Mouse (Mus musculus) MEL (cell line): ENCODE data around the gene Creb3. TPM values are rescaled to one million over a fixed set of nuclear protein-coding genes. Genes with fewer than 3 reads are reported as not detected.

Source experiments
- DNase-seq: peaks from one replicate; pipeline ENCODE4 v3.0.0; 2011; ENCODE audit warnings: low read depth, low spot score
- H3K27ac ChIP-seq: 2 replicates; pipeline ENCODE4 v1.5.1; 2012; ENCODE audit warnings: low read depth, mild to moderate bottlenecking, control low read depth, low read length, moderate library complexity; ENCODE audit not compliant: control insufficient read depth
- H3K27me3 ChIP-seq, 2 experiments: fragments of 150-350 bp in 1 of 2; sonication (generic) in 1 of 2; 2 replicates each; pipeline ENCODE4 v1.6.1; 2012; ENCODE audit warnings: low read length in 2 of 2, mild to moderate bottlenecking in 2 of 2, improper control_type of control experiment in 1 of 2, moderate library complexity in 1 of 2; ENCODE audit not compliant: insufficient read depth in 2 of 2, control insufficient read depth in 1 of 2
- H3K36me3 ChIP-seq, 2 experiments: 2 replicates each; pipeline ENCODE4 v1.6.1; 2012 to 2014; ENCODE audit warnings: low read length in 2 of 2, improper control_type of control experiment in 1 of 2, inconsistent platforms in 1 of 2, mild to moderate bottlenecking in 1 of 2; ENCODE audit not compliant: insufficient read depth in 2 of 2, control insufficient read depth in 1 of 2
- H3K4me1 ChIP-seq, 2 experiments: fragments of 150-350 bp in 1 of 2; sonication (generic) in 1 of 2; 2 replicates each; pipeline ENCODE4 v1.6.1; 2012; ENCODE audit warnings: low read length in 2 of 2, improper control_type of control experiment in 1 of 2, mild to moderate bottlenecking in 1 of 2; ENCODE audit not compliant: insufficient read depth in 2 of 2, control insufficient read depth in 1 of 2
- H3K4me3 ChIP-seq, 2 experiments: fragments of 150-350 bp in 1 of 2; sonication (generic) in 1 of 2; 2 replicates each; pipeline ENCODE4 v1.5.1; 2012; ENCODE audit warnings: low read depth in 2 of 2, low read length in 2 of 2, mild to moderate bottlenecking in 2 of 2, moderate library complexity in 2 of 2, control low read depth in 1 of 2, improper control_type of control experiment in 1 of 2; ENCODE audit not compliant: control insufficient read depth in 1 of 2, insufficient read depth in 1 of 2
- H3K79me2 ChIP-seq: 2 replicates; pipeline ENCODE4 v1.6.1; 2012; ENCODE audit warnings: mild to moderate bottlenecking, low read length, moderate library complexity; ENCODE audit not compliant: control insufficient read depth, poor library complexity, insufficient read depth
- H3K9ac ChIP-seq: 2 replicates; pipeline ENCODE4 v1.6.1; 2012; ENCODE audit warnings: low read depth, mild to moderate bottlenecking, control low read depth, low read length, moderate library complexity; ENCODE audit not compliant: control insufficient read depth, poor library complexity, severe bottlenecking
- H3K9me3 ChIP-seq: fragments of 150-350 bp; sonication (generic); replicated peaks from 2 replicates; pipeline ENCODE4 v1.6.1; 2012; ENCODE audit warnings: mild to moderate bottlenecking, low read length, improper control_type of control experiment, moderate library complexity; ENCODE audit not compliant: insufficient read depth
- BHLHE40 ChIP-seq: IDR thresholded peaks from 2 replicates; pipeline ENCODE4 v1.6.1; 2012; ENCODE audit warnings: low read depth, mild to moderate bottlenecking, inconsistent platforms, low read length, improper control_type of control experiment, borderline replicate concordance
- CHD1 ChIP-seq: IDR thresholded peaks from 2 replicates; pipeline ENCODE4 v1.6.1; 2012; ENCODE audit warnings: low read depth, mild to moderate bottlenecking, inconsistent platforms, low read length, improper control_type of control experiment
- CTCF ChIP-seq, 3 experiments: IDR thresholded peaks in 2 of 3; conservative IDR thresholded peaks in 1 of 3; 2 replicates each; pipeline ENCODE4 v1.5.1; 2011 to 2012; ENCODE audit warnings: low read length in 3 of 3, low read depth in 2 of 3, mild to moderate bottlenecking in 2 of 3, improper control_type of control experiment in 1 of 3, inconsistent platforms in 1 of 3, mixed read lengths in 1 of 3, moderate library complexity in 1 of 3; ENCODE audit not compliant: control insufficient read depth in 1 of 3, insufficient read depth in 1 of 3, poor library complexity in 1 of 3, severe bottlenecking in 1 of 3
- E2F4 ChIP-seq: IDR thresholded peaks from 2 replicates; pipeline ENCODE4 v1.6.1; 2011; ENCODE audit warnings: low read depth, low read length, improper control_type of control experiment, borderline replicate concordance
- ELF1 ChIP-seq: IDR thresholded peaks from 2 replicates; pipeline ENCODE4 v1.6.1; 2014; ENCODE audit warnings: low read depth, mild to moderate bottlenecking, inconsistent platforms, low read length, improper control_type of control experiment, moderate library complexity
- EP300 ChIP-seq, 2 experiments: IDR thresholded peaks; 2 replicates each; pipeline ENCODE4 v1.6.1; 2011; ENCODE audit warnings: improper control_type of control experiment in 2 of 2, low read length in 2 of 2, low read depth in 1 of 2, mild to moderate bottlenecking in 1 of 2
- ETS1 ChIP-seq: IDR thresholded peaks from 2 replicates; pipeline ENCODE4 v1.6.1; 2012; ENCODE audit warnings: low read depth, mild to moderate bottlenecking, inconsistent platforms, low read length, improper control_type of control experiment, moderate library complexity
- GABPA ChIP-seq: IDR thresholded peaks from 2 replicates; pipeline ENCODE4 v1.6.1; 2012; ENCODE audit warnings: low read depth, mild to moderate bottlenecking, inconsistent platforms, low read length, improper control_type of control experiment, moderate library complexity
- GATA1 ChIP-seq: IDR thresholded peaks from 2 replicates; pipeline ENCODE4 v1.6.1; 2011; ENCODE audit warnings: low read depth, low read length, improper control_type of control experiment
- HCFC1 ChIP-seq: IDR thresholded peaks from 2 replicates; pipeline ENCODE4 v1.6.1; 2012; ENCODE audit warnings: low read depth, mild to moderate bottlenecking, inconsistent platforms, low read length, improper control_type of control experiment, moderate library complexity
- JUND ChIP-seq: IDR thresholded peaks from 2 replicates; pipeline ENCODE4 v1.6.1; 2011; ENCODE audit warnings: low read depth, mild to moderate bottlenecking, improper control_type of control experiment, low read length
- KAT2A ChIP-seq: conservative IDR thresholded peaks from 2 replicates; pipeline ENCODE4 v1.6.1; 2012; ENCODE audit warnings: low read depth, low read length, improper control_type of control experiment, inconsistent platforms
- MAX ChIP-seq: IDR thresholded peaks from 2 replicates; pipeline ENCODE4 v1.6.1; 2011; ENCODE audit warnings: low read length, improper control_type of control experiment
- MAZ ChIP-seq: IDR thresholded peaks from 2 replicates; pipeline ENCODE4 v1.6.1; 2012; ENCODE audit warnings: low read depth, mild to moderate bottlenecking, inconsistent platforms, low read length, improper control_type of control experiment
- MEF2A ChIP-seq: IDR thresholded peaks from 2 replicates; pipeline ENCODE4 v1.6.1; 2014; ENCODE audit warnings: low read depth, mild to moderate bottlenecking, inconsistent platforms, low read length, improper control_type of control experiment; ENCODE audit not compliant: poor library complexity, insufficient replicate concordance, severe bottlenecking; ENCODE audit errors: extremely low read depth
- MXI1 ChIP-seq: IDR thresholded peaks from 2 replicates; pipeline ENCODE4 v1.6.1; 2011; ENCODE audit warnings: mild to moderate bottlenecking, low read depth, low read length, improper control_type of control experiment
- MYB ChIP-seq: IDR thresholded peaks from 2 replicates; pipeline ENCODE4 v1.6.1; 2011; ENCODE audit warnings: mild to moderate bottlenecking, low read depth, low read length, improper control_type of control experiment
- NRF1 ChIP-seq: IDR thresholded peaks from 2 replicates; pipeline ENCODE4 v1.6.1; 2014; ENCODE audit warnings: low read depth, mild to moderate bottlenecking, inconsistent platforms, low read length, improper control_type of control experiment, moderate library complexity; ENCODE audit not compliant: poor library complexity, insufficient read depth, severe bottlenecking
- POLR2A ChIP-seq, 2 experiments: IDR thresholded peaks; 2 replicates each; pipeline ENCODE4 v1.6.1; 2011 to 2012; ENCODE audit warnings: low read length in 2 of 2, mild to moderate bottlenecking in 2 of 2, control low read depth in 1 of 2, improper control_type of control experiment in 1 of 2, low read depth in 1 of 2, moderate library complexity in 1 of 2; ENCODE audit not compliant: control insufficient read depth in 1 of 2, insufficient read depth in 1 of 2, poor library complexity in 1 of 2
- POLR2AphosphoS2 ChIP-seq: IDR thresholded peaks from 2 replicates; pipeline ENCODE4 v1.6.1; 2011; ENCODE audit warnings: low read length, improper control_type of control experiment
- POLR2AphosphoS5 ChIP-seq: IDR thresholded peaks from 2 replicates; pipeline ENCODE4 v1.6.1; 2012; ENCODE audit warnings: low read depth, borderline replicate concordance, mild to moderate bottlenecking, inconsistent platforms, low read length, moderate library complexity, mixed read lengths
- RAD21 ChIP-seq: IDR thresholded peaks from 2 replicates; pipeline ENCODE4 v1.6.1; 2011; ENCODE audit warnings: mild to moderate bottlenecking, low read depth, low read length, improper control_type of control experiment
- RCOR1 ChIP-seq: IDR thresholded peaks from 2 replicates; pipeline ENCODE4 v1.6.1; 2012; ENCODE audit warnings: low read depth, mild to moderate bottlenecking, inconsistent platforms, low read length, improper control_type of control experiment
- SIN3A ChIP-seq: IDR thresholded peaks from 2 replicates; pipeline ENCODE4 v1.6.1; 2012; ENCODE audit warnings: low read length, improper control_type of control experiment, inconsistent platforms
- SMC3 ChIP-seq: IDR thresholded peaks from 2 replicates; pipeline ENCODE4 v1.6.1; 2011; ENCODE audit warnings: low read depth, low read length, improper control_type of control experiment
- TAL1 ChIP-seq: IDR thresholded peaks from 2 replicates; pipeline ENCODE4 v1.6.1; 2012; ENCODE audit warnings: mild to moderate bottlenecking, inconsistent platforms, low read length, moderate library complexity, mixed read lengths
- TCF12 ChIP-seq: IDR thresholded peaks from 2 replicates; pipeline ENCODE4 v1.6.1; 2014; ENCODE audit warnings: low read depth, mild to moderate bottlenecking, inconsistent platforms, low read length, improper control_type of control experiment, moderate library complexity
- UBTF ChIP-seq: IDR thresholded peaks from 2 replicates; pipeline ENCODE4 v1.6.1; 2012; ENCODE audit warnings: low read depth, mild to moderate bottlenecking, inconsistent platforms, low read length, improper control_type of control experiment, moderate library complexity, borderline replicate concordance; ENCODE audit not compliant: insufficient read depth
- USF1 ChIP-seq: IDR thresholded peaks from 2 replicates; pipeline ENCODE4 v1.6.1; 2014; ENCODE audit warnings: low read depth, mild to moderate bottlenecking, inconsistent platforms, low read length, improper control_type of control experiment, moderate library complexity
- USF2 ChIP-seq, 2 experiments: IDR thresholded peaks; 2 replicates each; pipeline ENCODE4 v1.6.1; 2011 to 2012; ENCODE audit warnings: improper control_type of control experiment in 2 of 2, low read length in 2 of 2, borderline replicate concordance in 1 of 2, inconsistent platforms in 1 of 2, low read depth in 1 of 2, mild to moderate bottlenecking in 1 of 2; ENCODE audit not compliant: insufficient read depth in 1 of 2
- ZC3H11A ChIP-seq: IDR thresholded peaks from 2 replicates; pipeline ENCODE4 v1.6.1; 2012; ENCODE audit warnings: low read depth, mild to moderate bottlenecking, inconsistent platforms, low read length, improper control_type of control experiment
- ZKSCAN1 ChIP-seq: IDR thresholded peaks from 2 replicates; pipeline ENCODE4 v1.6.1; 2012; ENCODE audit warnings: low read depth, mild to moderate bottlenecking, inconsistent platforms, low read length, improper control_type of control experiment, moderate library complexity
- ZMIZ1 ChIP-seq: IDR thresholded peaks from 2 replicates; pipeline ENCODE4 v1.6.1; 2012; ENCODE audit warnings: low read depth, mild to moderate bottlenecking, inconsistent platforms, low read length, improper control_type of control experiment, moderate library complexity
- ZNF384 ChIP-seq: IDR thresholded peaks from 2 replicates; pipeline ENCODE4 v1.6.1; 2012; ENCODE audit warnings: low read depth, mild to moderate bottlenecking, inconsistent platforms, low read length, improper control_type of control experiment
- polyA plus RNA-seq, 2 experiments: library from polyadenylated mRNA; stranded (reverse) in 1 of 2; unstranded in 1 of 2; fragments of >175 nt in 1 of 2; fragments of >200 nt in 1 of 2; gene quantifications; 2 replicates each; pipeline versions ENCODE4 v1.2.1 to v1.2.4; 2012; ENCODE audit warnings: low replicate concordance in 2 of 2, low read depth in 1 of 2; ENCODE audit not compliant: insufficient read length in 2 of 2, insufficient read depth in 1 of 2, missing spikeins in 1 of 2
- total RNA-seq: library from RNA; depleted of rRNA; stranded (reverse); fragments of 300-350 nt; gene quantifications from 2 replicates; pipeline ENCODE4 v1.2.3, GENCODE M21; 2012; rRNA removed

Gene Creb3
- total RNA-seq (14.9 and 17.1 TPM in 2 replicates), polyA plus RNA-seq (10 to 100 TPM in 1 of 2 experiments, not detected in 1; 21.3 TPM)

- peak; percentile 98 for DNase-seq
- H3K4me3 ChIP-seq = peak within 1 kb of the TSS; percentile 82 to 92
- H3K27ac ChIP-seq = peak within 1 kb of the TSS; percentile 99
- H3K9ac ChIP-seq = peak within 1 kb of the TSS; percentile 92
- H3K79me2 ChIP-seq = peaks cover 47% of the 10 kb centered on the region
- no peaks in the 10 kb centered on the region for H3K27me3 ChIP-seq
- peaks cover 26 to 46% of the 10 kb centered on the region in 2 experiments for H3K4me1 ChIP-seq
- H3K36me3 ChIP-seq = peaks cover 0 to 40% of the 10 kb centered on the region in 2 experiments; a peak in 2 of 4 replicates
- no peaks in the 10 kb centered on the region for H3K9me3 ChIP-seq
- TF ChIP-seq SIN3A (peak; percentile 90), CTCF (IDR thresholded peaks at IDR 0.05 in 2 of 3, conservative IDR thresholded peaks at IDR 0.05 in 1 of 3; ENCODE audit: control insufficient read depth in 1 of 3, insufficient read depth in 1 of 3, low read depth in 2 of 3, low read length in 3 of 3, poor library complexity in 1 of 3, severe bottlenecking in 1 of 3) (peak in 2 of 3 experiments; percentile 34 to 49; a peak in 4 of 6 replicates), MAZ (peak; percentile 86), TCF12 (no peak; the same call in 1 of the 2 replicates), ZC3H11A (no peak), MXI1 (peak; percentile 80), USF2 (IDR thresholded peaks at IDR 0.05; ENCODE audit: borderline replicate concordance in 1 of 2, insufficient read depth in 1 of 2, low read depth in 1 of 2, low read length in 2 of 2) (no peak), ZKSCAN1 (no peak), MEF2A (no peak), SMC3 (no peak), EP300 (IDR thresholded peaks at IDR 0.05; ENCODE audit: low read depth in 1 of 2, low read length in 2 of 2) (0 out of 4 replicates have a peak, but pooled peaks of 1 of the 2 experiments have one; percentile 3), NRF1 (0 out of 2 replicates have a peak, but pooled peaks have one; percentile 27), ETS1 (no peak; the same call in 1 of the 2 replicates), MYB (no peak), E2F4 (no peak), ELF1 (peak; percentile 98), MAX (0 out of 2 replicates have a peak, but pooled peaks have one; percentile 36), POLR2AphosphoS5 (no peak), KAT2A (peak; percentile 78), ZMIZ1 (peak; percentile 36; the same call in 1 of the 2 replicates), GABPA (peak; percentile 51; the same call in 1 of the 2 replicates), RCOR1 (no peak), GATA1 (no peak), TAL1 (no peak), RAD21 (no peak), POLR2AphosphoS2 (peak; percentile 61; the same call in 1 of the 2 replicates), USF1 (no peak), CHD1 (no peak), POLR2A (IDR thresholded peaks at IDR 0.05; ENCODE audit: control insufficient read depth in 1 of 2, insufficient read depth in 1 of 2, low read depth in 1 of 2, low read length in 2 of 2, poor library complexity in 1 of 2) (peak; percentile 61 to 78; a peak in 3 of 4 replicates), HCFC1 (peak; percentile 95), UBTF (no peak), BHLHE40 (no peak), ZNF384 (peak; percentile 92), JUND (no peak)
Measured at GRCm38 (mm10) chr4:43561997-43562768, at the start of gene Creb3, which contains the start of gene Tln1. Gene Creb3 (plus strand): TSS chr4:43562332. Gene Tln1 (minus strand): TSS chr4:43562691.
